Mouse (Mus musculus): ENCODE results near the gene Mfsd4b1.

DNA sequence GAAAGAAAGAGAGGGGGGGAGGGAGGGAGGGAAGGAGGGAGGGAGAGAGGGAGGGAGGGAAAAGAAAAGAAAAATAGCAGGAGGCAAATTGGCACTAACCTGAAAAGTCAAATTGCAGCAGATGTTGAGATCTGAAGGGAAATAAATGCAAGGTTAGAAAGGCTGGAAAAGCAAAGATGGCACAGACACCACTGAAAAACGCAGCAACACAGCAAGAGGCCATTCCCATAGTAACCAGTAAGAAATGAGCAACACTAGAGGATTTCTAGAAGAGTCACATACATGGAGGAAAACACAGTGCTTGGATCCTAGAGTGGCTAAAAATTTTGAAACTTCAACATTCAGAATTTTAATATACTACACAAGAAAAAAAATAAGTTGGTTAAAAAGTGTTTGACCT is 42.5 kb upstream of the Mfsd4b1 start:
- TF ChIP-seq CTCF (IDR thresholded peaks at IDR 0.05; ENCODE audit: borderline replicate concordance, insufficient read depth, low read depth, low read length) (no peak), POLR2A (IDR thresholded peaks at IDR 0.05; ENCODE audit: borderline replicate concordance, insufficient read depth, low read length) (no peak)
